Mouse (Mus musculus): ENCODE measurements around the gene Adamts20. TPM values are rescaled to one million over a fixed set of nuclear protein-coding genes. Genes with fewer than 3 reads are reported as not detected.
"Not testable (repeated sequence)": the region's sequence is repeated elsewhere in the genome, so short reads cannot be mapped to it uniquely, and the experiment has no call there.

The Adamts20 gene
- total RNA-seq, 2 experiments from 2014 or later = 21.6 to 28.1 TPM

DNA sequence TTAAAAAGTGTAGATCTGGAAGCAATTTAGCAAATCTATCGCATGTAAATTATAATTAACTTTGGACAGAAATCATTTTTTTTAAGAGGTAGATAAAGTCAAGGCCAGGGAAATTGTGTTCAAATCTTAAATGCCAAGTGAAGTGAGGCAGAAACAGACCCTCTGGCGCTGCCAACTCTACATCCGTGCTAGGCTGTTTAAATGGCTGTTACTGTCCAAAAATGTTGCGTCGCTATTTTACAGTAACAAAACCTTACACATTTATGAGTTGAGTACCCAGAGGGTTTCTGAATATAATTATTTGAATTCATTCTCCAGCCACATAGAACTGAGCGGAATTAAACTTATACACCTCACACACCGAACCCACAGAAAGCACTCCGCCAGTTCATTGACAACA lies 13.6 kb downstream of the Adamts20 start:
- no peak for DNase-seq (ENCODE audit: low spot score in 2 of 2)

DNA sequence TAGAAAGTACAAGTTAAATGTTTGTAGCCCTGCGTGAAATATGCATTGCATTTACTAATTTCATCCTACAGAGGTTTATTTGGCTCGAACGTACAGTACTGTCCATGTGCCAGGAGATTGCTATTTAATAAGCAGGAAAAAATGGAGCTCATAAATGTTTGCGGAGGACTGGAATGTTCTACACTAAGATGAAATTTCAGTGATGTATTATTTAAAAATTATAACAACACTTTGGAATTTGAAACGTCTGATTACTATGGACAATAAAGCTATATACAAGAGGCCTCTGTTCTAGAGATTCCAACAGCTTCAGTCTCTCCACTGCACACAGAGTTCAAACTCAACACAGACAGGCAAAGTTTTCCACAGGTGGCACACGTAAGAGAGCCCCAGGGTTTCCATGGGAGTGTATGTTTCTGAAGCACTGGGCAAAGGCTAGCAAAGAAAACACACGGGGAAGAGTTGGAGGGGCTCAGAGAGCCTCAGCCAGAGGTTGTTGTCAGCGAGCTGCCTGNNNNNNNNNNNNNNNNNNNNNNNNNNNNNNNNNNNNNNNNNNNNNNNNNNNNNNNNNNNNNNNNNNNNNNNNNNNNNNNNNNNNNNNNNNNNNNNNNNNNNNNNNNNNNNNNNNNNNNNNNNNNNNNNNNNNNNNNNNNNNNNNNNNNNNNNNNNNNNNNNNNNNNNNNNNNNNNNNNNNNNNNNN lies 20.6 kb downstream of the Adamts20 start:
- DNase-seq (ENCODE audit: low spot score in 2 of 2) = no peak

DNA sequence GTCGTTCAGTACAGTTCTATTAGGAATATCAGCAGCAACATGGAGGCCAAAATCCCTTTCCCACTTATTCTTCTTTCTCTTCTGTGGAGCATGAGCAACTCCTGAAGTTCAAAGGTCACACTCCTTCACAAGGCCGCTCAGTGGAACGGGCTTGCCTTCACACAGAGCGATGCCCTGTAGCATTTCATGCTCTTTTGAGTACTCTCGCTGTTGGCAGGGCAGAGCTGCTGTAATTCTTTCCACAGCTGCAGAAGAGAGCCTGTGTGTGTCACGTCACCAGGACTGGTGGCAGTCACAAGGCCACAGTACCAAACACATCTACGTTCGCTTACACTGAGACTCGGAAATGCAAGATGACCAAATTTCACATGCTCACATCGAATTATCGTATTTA lies 21.2 kb downstream of the Adamts20 start:
- peak in 1 of 2 experiments; percentile 26 for DNase-seq (ENCODE audit: low spot score in 2 of 2)

GRCm38 (mm10) chr15:94443025-94443424 lies 22.2 kb downstream of the Adamts20 start:
- DNase-seq (ENCODE audit: low spot score in 2 of 2) = no peak

DNA sequence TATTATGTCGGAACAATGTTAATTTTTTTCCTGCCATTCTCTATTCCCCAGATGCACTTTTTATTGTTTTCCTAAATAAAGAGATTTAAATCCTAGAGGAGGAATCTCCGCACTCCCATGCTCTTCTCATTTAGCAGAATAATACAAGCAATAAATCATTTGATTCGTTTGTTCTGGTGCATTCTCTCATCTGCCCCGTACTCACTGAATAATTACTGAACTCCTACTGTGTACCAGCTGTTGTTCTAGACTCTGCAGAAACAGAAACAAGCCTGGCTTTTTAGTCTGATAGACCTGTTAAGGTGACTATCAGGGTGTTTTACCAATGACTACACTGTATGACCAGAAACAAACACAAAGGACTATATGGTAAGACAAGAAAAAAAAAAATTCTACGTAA lies 29.7 kb downstream of the Adamts20 start:
- no peak for DNase-seq (ENCODE audit: low spot score in 2 of 2)

DNA sequence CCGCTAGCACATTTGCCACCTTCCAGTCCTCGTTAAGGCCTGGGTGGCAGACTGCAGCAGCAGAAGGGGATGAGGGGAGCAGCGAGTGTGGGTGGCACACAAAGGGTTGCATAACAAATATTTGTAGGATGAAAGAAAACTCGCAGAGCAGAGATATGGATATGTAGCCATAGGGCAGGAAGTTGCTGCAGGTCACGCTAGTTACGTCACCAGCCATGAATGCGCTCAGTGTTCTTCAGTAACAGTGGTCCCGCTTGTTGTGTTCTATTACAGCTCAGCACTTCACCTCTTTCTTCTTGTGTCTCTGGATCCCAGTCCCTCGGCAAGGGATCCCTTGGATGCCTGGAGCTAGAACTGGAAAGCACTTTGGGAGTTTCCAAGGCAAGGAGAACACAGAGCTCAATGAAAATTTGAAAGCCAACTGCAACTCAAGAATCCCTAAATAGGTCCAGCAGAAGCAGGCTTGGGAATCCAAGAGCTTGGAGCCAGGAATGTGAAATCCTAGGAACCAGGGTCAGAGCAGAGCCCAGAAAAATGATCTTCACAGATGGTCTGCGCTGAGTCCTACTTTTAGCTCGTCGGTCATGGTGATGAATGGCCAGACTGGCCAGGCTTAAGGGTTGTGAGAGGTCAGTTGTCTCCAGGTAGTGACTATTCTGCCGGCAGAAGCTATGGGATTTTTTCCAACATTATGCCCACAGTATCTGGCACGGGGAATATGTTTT lies 34.4 kb downstream of the Adamts20 start:
- DNase-seq (ENCODE audit: low spot score in 2 of 2) = peak in 1 of 2 experiments; percentile 8

GRCm38 (mm10) chr15:94428726-94429125 lies 36.5 kb downstream of the Adamts20 start:
- DNase-seq (ENCODE audit: low spot score in 2 of 2) = no peak

GRCm38 (mm10) chr15:94427482-94428214 lies 37.6 kb downstream of the Adamts20 start:
- DNase-seq (ENCODE audit: low spot score in 2 of 2) = no peak

DNA sequence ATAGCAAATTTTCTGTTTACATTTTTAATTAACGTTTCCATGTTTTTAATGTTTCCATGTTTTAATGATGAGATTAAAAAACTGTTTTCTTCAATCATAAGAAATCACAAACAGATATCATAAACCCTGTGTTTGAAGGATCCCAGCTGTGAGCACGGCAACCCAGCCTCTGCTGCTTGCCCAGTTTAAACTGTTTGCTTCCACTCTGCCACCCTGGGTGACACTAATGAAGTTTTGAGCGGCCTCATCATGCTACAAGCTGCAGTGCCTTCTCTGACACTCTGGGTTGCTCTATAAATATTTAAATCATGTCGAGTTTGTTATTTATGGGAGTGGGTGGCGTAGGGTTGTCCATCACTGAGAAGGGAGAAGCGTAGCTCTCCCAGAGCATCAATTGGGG lies 44.7 kb downstream of the Adamts20 start:
- no peak for DNase-seq (ENCODE audit: low spot score in 2 of 2)

- DNase-seq (ENCODE audit: low spot score in 2 of 2) = no peak
Measured at GRCm38 (mm10) chr15:94419167-94419566, 46.1 kb downstream of the Adamts20 start.

GRCm38 (mm10) chr15:94418427-94418826 lies 46.8 kb downstream of the Adamts20 start:
- DNase-seq (ENCODE audit: low spot score in 2 of 2) = no peak

- DNase-seq (ENCODE audit: low spot score in 2 of 2) = no peak
Measured at GRCm38 (mm10) chr15:94417216-94418155, 47.7 kb downstream of the Adamts20 start.

GRCm38 (mm10) chr15:94409832-94410231 lies 55.4 kb downstream of the Adamts20 start:
- no peak for DNase-seq (ENCODE audit: low spot score in 2 of 2)

DNA sequence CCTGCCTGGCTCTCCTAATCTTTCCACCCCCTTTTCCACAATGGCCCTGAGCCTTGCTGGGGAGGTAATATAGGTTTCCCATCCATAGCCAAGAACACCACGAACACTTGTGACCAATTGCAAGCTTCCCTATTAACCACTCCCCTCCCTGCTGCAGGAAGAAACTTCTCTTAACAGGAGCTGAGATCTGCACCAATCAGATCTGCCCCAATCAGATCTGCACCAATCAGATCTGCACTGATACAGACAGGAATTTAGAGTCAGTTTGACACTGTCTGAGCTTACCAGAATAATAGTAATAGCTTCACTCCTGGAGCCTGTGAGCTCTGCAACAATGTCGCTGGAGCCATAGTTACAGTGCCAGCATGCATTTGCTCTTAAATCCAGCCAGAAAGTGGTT lies 58.9 kb downstream of the Adamts20 start:
- no peak for DNase-seq (ENCODE audit: low spot score in 2 of 2)

DNA sequence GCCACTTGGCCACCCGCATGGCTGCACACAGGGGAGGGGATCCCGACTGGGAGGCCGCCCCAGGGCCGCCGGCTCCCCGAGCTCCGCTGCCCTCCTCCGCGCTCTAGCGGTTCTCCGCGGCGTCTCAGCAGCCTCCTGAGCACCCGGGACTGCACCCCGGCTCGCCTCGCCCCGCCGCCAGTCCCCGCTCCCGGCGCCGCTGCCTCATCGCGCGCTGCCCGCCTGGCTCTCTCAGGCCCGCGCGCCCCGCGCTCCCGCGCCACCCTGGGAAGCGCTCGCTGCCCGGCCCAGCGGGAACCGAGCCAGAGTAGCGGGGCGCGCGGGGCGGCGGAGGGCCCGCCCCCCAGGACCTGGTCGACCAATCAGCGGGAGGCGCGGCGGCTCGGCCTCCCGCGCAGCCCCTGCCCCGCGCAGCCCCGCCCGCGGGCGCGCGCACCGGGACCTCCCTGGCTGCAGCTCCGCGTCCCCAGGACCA lies 61.1 kb downstream of the Adamts20 start:
- peak; percentile 75 to 85 for DNase-seq (ENCODE audit: low spot score in 2 of 2)

- no peak for DNase-seq (ENCODE audit: low spot score in 2 of 2)
Measured at GRCm38 (mm10) chr15:94403461-94404070, 61.7 kb downstream of the Adamts20 start.

- DNase-seq (ENCODE audit: low spot score in 2 of 2) = no peak
Measured at GRCm38 (mm10) chr15:94403018-94403417, 62.2 kb downstream of the Adamts20 start.

DNA sequence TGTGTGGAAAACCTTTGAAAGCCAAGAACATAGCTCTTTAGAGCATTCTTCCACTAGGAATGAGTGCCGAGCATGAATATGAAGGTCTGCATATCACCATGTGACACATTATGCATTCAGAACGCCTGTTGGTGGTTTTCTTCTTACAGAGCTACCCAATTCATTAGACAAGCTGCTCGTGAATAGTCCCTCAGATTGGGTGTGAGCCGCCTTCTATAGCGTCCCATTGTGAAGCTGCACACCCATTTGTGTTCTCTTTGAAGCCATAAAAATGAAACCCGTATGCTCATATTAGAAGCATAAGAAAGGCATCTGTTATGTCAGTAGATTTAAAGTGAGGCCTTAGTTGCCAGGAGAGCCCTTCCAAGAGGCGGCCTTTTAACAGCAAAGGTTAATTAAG lies 72.5 kb downstream of the Adamts20 start:
- DNase-seq (ENCODE audit: low spot score in 2 of 2) = no peak

- not testable (repeated sequence) for DNase-seq (ENCODE audit: low spot score in 2 of 2)
Measured at GRCm38 (mm10) chr15:94390127-94390526, 75.1 kb downstream of the Adamts20 start.

DNA sequence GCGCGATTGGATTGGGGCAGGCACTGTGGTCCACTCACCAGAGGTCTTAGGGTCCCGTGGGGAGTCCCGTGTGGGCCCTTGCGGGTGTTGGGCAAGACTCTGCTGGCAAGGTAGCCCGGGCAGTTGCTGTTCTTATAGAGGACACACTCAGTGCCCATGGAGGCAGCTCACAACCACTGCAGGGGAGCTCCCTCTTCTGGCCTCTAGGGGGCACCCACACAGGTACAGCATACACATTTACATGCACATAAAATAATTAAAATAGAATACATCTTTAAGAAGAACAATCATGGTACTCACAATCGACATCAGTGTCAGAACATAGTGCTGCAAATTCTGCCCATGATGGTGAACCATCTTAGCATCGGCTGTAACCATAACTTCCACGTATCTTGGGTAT lies 85.8 kb downstream of the Adamts20 start:
- DNase-seq (ENCODE audit: low spot score in 2 of 2) = no peak
